Mouse (Mus musculus) forebrain, embryonic 10.5 days (tissue): ENCODE data around the gene Setd3. TPM values are rescaled to one million over a fixed set of nuclear protein-coding genes. Genes with fewer than 3 reads are reported as not detected.
A peak's percentile ranks its signal among the peaks of the same experiment; 100 is the strongest.

Source experiments
- DNase-seq: peaks from one replicate; pipeline ENCODE4 v3.0.0-alpha.2; 2017; ENCODE audit warnings: low spot score; ENCODE audit errors: extremely low spot score
- H3K27ac ChIP-seq: fragments of 300-500 bp; sonication (generic); 2 replicates; pipeline ENCODE4 v1.5.1; 2016; ENCODE audit warnings: mild to moderate bottlenecking
- H3K27me3 ChIP-seq: fragments of 300-500 bp; sonication (generic); 2 replicates; pipeline ENCODE4 v1.6.1; 2016; ENCODE audit warnings: mild to moderate bottlenecking; ENCODE audit not compliant: poor library complexity, severe bottlenecking
- H3K36me3 ChIP-seq: fragments of 300-500 bp; sonication (generic); replicated peaks from 2 replicates; pipeline ENCODE4 v1.6.1; 2016; ENCODE audit warnings: mild to moderate bottlenecking, moderate library complexity
- H3K4me1 ChIP-seq: fragments of 300-500 bp; sonication (generic); 2 replicates; pipeline ENCODE4 v1.6.1; 2016
- H3K4me3 ChIP-seq: fragments of 300-500 bp; sonication (generic); 2 replicates; pipeline ENCODE4 v1.5.1; 2016; ENCODE audit warnings: mild to moderate bottlenecking, moderate library complexity
- H3K9me3 ChIP-seq: fragments of 300-500 bp; sonication (generic); 2 replicates; pipeline ENCODE4 v1.6.1; 2016; ENCODE audit warnings: mild to moderate bottlenecking, moderate library complexity
- WGBS: fragments of 180-500 bp; shearing (Covaris S2); methylation state at CpG from one replicate; pipeline ENCODE4 v1.1.7; 2016; 5-methylcytosine and 5-hydroxymethylcytosine counted together
- polyA plus RNA-seq: library from polyadenylated mRNA; unstranded; fragments of >200 nt; fragmentation: Nextera tagmentation; extraction: Ambion mirVana; gene quantifications from 2 replicates; pipeline ENCODE4 v1.2.1, GENCODE M21; 2016

Gene Setd3
- polyA plus RNA-seq, 1 experiment from 2014 or later: 76.3 TPM

- no peaks in the 10 kb centered on the region for H3K9me3 ChIP-seq
- WGBS: 95% methylated on average over 11 of the region's 11 CpGs
- DNase-seq: no peak
- H3K27me3 ChIP-seq: no peaks in the 10 kb centered on the region
- no peak overlapping the region for H3K27ac ChIP-seq
- no peak overlapping the region for H3K4me3 ChIP-seq
- H3K4me1 ChIP-seq: no peaks in the 10 kb centered on the region
- H3K36me3 ChIP-seq: peaks cover 100% of the 10 kb centered on the region
Observed at GRCm38 (mm10) chr12:108195761-108196160, 16.6 kb upstream of the Setd3 start.

GRCm38 (mm10) chr12:108193878-108194277, 14.8 kb upstream of the Setd3 start:
- H3K27ac ChIP-seq: no peak overlapping the region

GRCm38 (mm10) chr12:108187541-108188091, 8.5 kb upstream of the Setd3 start:
- no peaks in the 10 kb centered on the region for H3K27me3 ChIP-seq
- no peak overlapping the region for H3K4me3 ChIP-seq
- no peaks in the 10 kb centered on the region for H3K4me1 ChIP-seq
- no peak overlapping the region for H3K27ac ChIP-seq
- peaks cover 96% of the 10 kb centered on the region for H3K36me3 ChIP-seq
- H3K9me3 ChIP-seq: no peaks in the 10 kb centered on the region
- WGBS: 94% methylated on average over 6 of the region's 6 CpGs
- no peak for DNase-seq

More at GRCm38 (mm10) chr12:108193878-108194277, 14.8 kb upstream of the Setd3 start:
- DNase-seq: no peak
- H3K9me3 ChIP-seq: no peaks in the 10 kb centered on the region
- WGBS: 93% methylated on average over 5 of the region's 5 CpGs
- peaks cover 100% of the 10 kb centered on the region for H3K36me3 ChIP-seq
- H3K4me3 ChIP-seq: no peak overlapping the region
- H3K27me3 ChIP-seq: no peaks in the 10 kb centered on the region
- H3K4me1 ChIP-seq: no peaks in the 10 kb centered on the region

- Histone ChIP-seq H3K27ac (no peak overlapping the region), H3K27me3 (no peaks in the 10 kb centered on the region), H3K9me3 (no peaks in the 10 kb centered on the region), H3K4me1 (peaks cover 32% of the 10 kb centered on the region), H3K36me3 (peaks cover 49% of the 10 kb centered on the region), H3K4me3 (no peak overlapping the region)
- no peak for DNase-seq
- 93% methylated on average over 6 of the region's 6 CpGs for WGBS
Observed at GRCm38 (mm10) chr12:108181716-108182115, 2.6 kb upstream of the Setd3 start.

- H3K4me1 ChIP-seq: peaks cover 37% of the 10 kb centered on the region
- H3K4me3 ChIP-seq: peak within 1 kb of the TSS; percentile 98
- peak within 1 kb of the TSS; percentile 95 for H3K27ac ChIP-seq
- DNase-seq: peak; percentile 98
- H3K36me3 ChIP-seq: peaks cover 29% of the 10 kb centered on the region
- no peaks in the 10 kb centered on the region for H3K27me3 ChIP-seq
- under 1% methylated on average over 82 of the region's 82 CpGs for WGBS
- H3K9me3 ChIP-seq: no peaks in the 10 kb centered on the region
Observed at GRCm38 (mm10) chr12:108179321-108180266, 480 bp upstream of the Setd3 start, which contains the start of gene Ccnk. Gene Ccnk (plus strand): TSS chr12:108179579.

GRCm38 (mm10) chr12:108178331-108179245, 526 bp downstream of the Setd3 start:
- under 1% methylated on average over 98 of the region's 103 CpGs for WGBS
- DNase-seq: peak; percentile 51
- Histone ChIP-seq H3K36me3 (peaks cover 19% of the 10 kb centered on the region), H3K4me3 (peak overlapping the region; percentile 98), H3K27ac (peak overlapping the region; percentile 95), H3K9me3 (no peaks in the 10 kb centered on the region), H3K27me3 (no peaks in the 10 kb centered on the region), H3K4me1 (peaks cover 37% of the 10 kb centered on the region)

GRCm38 (mm10) chr12:108176366-108176765, 2.7 kb downstream of the Setd3 start:
- no peak for DNase-seq
- 73% methylated on average over 3 of the region's 3 CpGs for WGBS
- Histone ChIP-seq H3K9me3 (no peaks in the 10 kb centered on the region), H3K36me3 (no peaks in the 10 kb centered on the region), H3K4me3 (no peak overlapping the region), H3K27ac (no peak overlapping the region), H3K4me1 (peaks cover 40% of the 10 kb centered on the region), H3K27me3 (no peaks in the 10 kb centered on the region)

GRCm38 (mm10) chr12:108174606-108175505, 4.3 kb downstream of the Setd3 start:
- H3K9me3 ChIP-seq: no peaks in the 10 kb centered on the region
- H3K4me3 ChIP-seq: no peak overlapping the region
- no peak overlapping the region for H3K27ac ChIP-seq
- no peaks in the 10 kb centered on the region for H3K27me3 ChIP-seq
- no peak for DNase-seq
- WGBS: 80% methylated on average over 8 of the region's 8 CpGs
- peaks cover 28% of the 10 kb centered on the region for H3K4me1 ChIP-seq
- H3K36me3 ChIP-seq: no peaks in the 10 kb centered on the region

- Histone ChIP-seq H3K36me3 (no peaks in the 10 kb centered on the region), H3K9me3 (no peaks in the 10 kb centered on the region), H3K4me3 (no peak overlapping the region), H3K27ac (no peak overlapping the region), H3K4me1 (peaks cover 22% of the 10 kb centered on the region), H3K27me3 (no peaks in the 10 kb centered on the region)
- no peak for DNase-seq
- 78% methylated on average over 4 of the region's 4 CpGs for WGBS
Observed at GRCm38 (mm10) chr12:108172639-108173038, 6.5 kb downstream of the Setd3 start.

GRCm38 (mm10) chr12:108171336-108171735, 7.8 kb downstream of the Setd3 start:
- Histone ChIP-seq H3K9me3 (no peaks in the 10 kb centered on the region), H3K36me3 (no peaks in the 10 kb centered on the region), H3K4me1 (peaks cover 9% of the 10 kb centered on the region), H3K4me3 (no peak overlapping the region), H3K27me3 (no peaks in the 10 kb centered on the region), H3K27ac (no peak overlapping the region)
- no peak for DNase-seq

- Histone ChIP-seq H3K27me3 (no peaks in the 10 kb centered on the region), H3K9me3 (no peaks in the 10 kb centered on the region), H3K36me3 (no peaks in the 10 kb centered on the region), H3K4me3 (no peak overlapping the region), H3K4me1 (peaks cover 7% of the 10 kb centered on the region; the same call in 1 of the 2 replicates), H3K27ac (no peak overlapping the region)
- WGBS: 89% methylated on average over 3 of the region's 3 CpGs
- DNase-seq: no peak
Observed at GRCm38 (mm10) chr12:108170467-108170866, 8.6 kb downstream of the Setd3 start.
